Mouse (Mus musculus) E14TG2a.4 (cell line): ENCODE data around the gene Olfr248.

Source experiments
- CTCF ChIP-seq: conservative IDR thresholded peaks from 2 replicates; pipeline ENCODE4 v1.5.1; 2014; ENCODE audit warnings: low read length
- NANOG ChIP-seq: IDR thresholded peaks from 2 replicates; pipeline ENCODE4 v1.6.1; 2014; ENCODE audit warnings: borderline replicate concordance, low read length, mixed read lengths
- POU5F1 ChIP-seq: IDR thresholded peaks from 2 replicates; pipeline ENCODE4 v1.6.1; 2014; ENCODE audit warnings: low read length, borderline replicate concordance

GRCm38 (mm10) chr1:174427402-174427801 is 36.6 kb downstream of the Olfr248 start:
- no peak for TF ChIP-seq CTCF
- TF ChIP-seq POU5F1: no peak
- TF ChIP-seq NANOG: no peak
